Mouse (Mus musculus) kidney, embryonic 14.5 days (tissue): ENCODE data around the gene Olfr1262. TPM values are rescaled to one million over a fixed set of nuclear protein-coding genes. Genes with fewer than 3 reads are reported as not detected.

Experiments used
- ATAC-seq: fragments of 200-750 bp; cut with Nextera tagmentation; 2 replicates; pipeline ENCODE4 v1.8.0; 2017; ENCODE audit warnings: moderate number of reproducible peaks, mild to moderate bottlenecking, moderate TSS enrichment, moderate library complexity; ENCODE audit not compliant: low FRiP score, low TSS enrichment
- H3K27ac ChIP-seq: fragments of 300-500 bp; sonication (generic); 2 replicates; pipeline ENCODE4 v1.5.1; 2014; ENCODE audit warnings: low read depth, mild to moderate bottlenecking, low read length, moderate library complexity, mixed read lengths
- H3K27me3 ChIP-seq: fragments of 300-500 bp; sonication (generic); 2 replicates; pipeline ENCODE4 v1.6.1; 2014; ENCODE audit warnings: mild to moderate bottlenecking, low read length; ENCODE audit not compliant: control insufficient read depth, insufficient read depth
- H3K36me3 ChIP-seq: fragments of 300-500 bp; sonication (generic); 2 replicates; pipeline ENCODE4 v1.6.1; 2014; ENCODE audit warnings: low read length, mixed read lengths; ENCODE audit not compliant: control insufficient read depth, insufficient read depth
- H3K4me1 ChIP-seq: fragments of 300-500 bp; sonication (generic); 2 replicates; pipeline ENCODE4 v1.6.1; 2014; ENCODE audit warnings: low read length, mixed read lengths; ENCODE audit not compliant: control insufficient read depth, insufficient read depth
- H3K4me2 ChIP-seq: fragments of 300-500 bp; sonication (generic); replicated peaks from 2 replicates; pipeline ENCODE4 v1.6.1; 2014; ENCODE audit warnings: low read depth, mild to moderate bottlenecking, low read length
- H3K4me3 ChIP-seq: fragments of 300-500 bp; sonication (generic); 2 replicates; pipeline ENCODE4 v1.5.1; 2014; ENCODE audit warnings: mild to moderate bottlenecking, low read length
- H3K9ac ChIP-seq: fragments of 300-500 bp; sonication (generic); 2 replicates; pipeline ENCODE4 v1.6.1; 2014; ENCODE audit warnings: low read depth, mild to moderate bottlenecking, low read length, moderate library complexity
- H3K9me3 ChIP-seq: fragments of 300-500 bp; sonication (generic); 2 replicates; pipeline ENCODE4 v1.6.1; 2016; ENCODE audit warnings: low read length; ENCODE audit not compliant: control insufficient read depth
- WGBS: fragments of 180-500 bp; shearing (Covaris S2); extraction: QIAGEN DNeasy Blood & Tissue Kit; methylation state at CpG from one replicate; pipeline ENCODE4 v1.1.7; 2014; 5-methylcytosine and 5-hydroxymethylcytosine counted together
- polyA plus RNA-seq: library from polyadenylated mRNA; unstranded; fragments of >200 nt; fragmentation: Nextera tagmentation; extraction: Ambion mirVana; gene quantifications from 2 replicates; pipeline ENCODE4 v1.2.1, GENCODE M21; 2014

Gene Olfr1262
- not detected in 2 replicates for polyA plus RNA-seq

DNA sequence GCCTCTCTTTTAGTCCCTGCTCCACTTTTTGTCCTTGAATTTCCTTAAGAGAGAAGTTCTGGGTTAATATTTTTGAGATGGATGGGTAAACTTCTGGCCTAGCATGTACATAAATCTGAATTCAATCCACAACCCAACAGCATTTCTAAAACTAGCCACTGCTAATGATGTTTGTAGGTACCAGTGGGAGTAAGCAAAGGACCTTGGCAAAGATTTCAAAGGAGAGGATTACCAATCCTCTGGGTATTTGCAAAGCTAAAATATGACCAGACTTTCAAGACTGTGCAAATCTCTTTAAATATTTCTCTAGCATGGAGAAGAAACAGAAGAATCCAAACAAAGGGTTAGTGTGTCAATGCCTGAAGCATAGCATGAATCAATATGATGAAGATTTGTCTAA is at the start of gene Olfr1262:
TSS of gene Olfr1262 (plus strand) at position 301 of the 400 bp plus-strand sequence.
- no peak within 1 kb of the TSS for H3K27ac ChIP-seq
- H3K36me3 ChIP-seq, result no peaks in the 10 kb centered on the region
- no peak for ATAC-seq
- H3K4me2 ChIP-seq, result no peak within 1 kb of the TSS
- no peak within 1 kb of the TSS for H3K4me3 ChIP-seq
- no peak within 1 kb of the TSS for H3K9ac ChIP-seq
- H3K4me1 ChIP-seq, result no peaks in the 10 kb centered on the region
- H3K9me3 ChIP-seq, result no peaks in the 10 kb centered on the region
- no peaks in the 10 kb centered on the region for H3K27me3 ChIP-seq

- ATAC-seq, result peak; percentile 90; the same call in 1 of the 2 replicates
- Histone ChIP-seq H3K4me1 (no peaks in the 10 kb centered on the region), H3K4me2 (no peak within 1 kb of the TSS), H3K9ac (no peak within 1 kb of the TSS), H3K27me3 (no peaks in the 10 kb centered on the region), H3K9me3 (no peaks in the 10 kb centered on the region), H3K4me3 (no peak within 1 kb of the TSS), H3K27ac (no peak within 1 kb of the TSS), H3K36me3 (no peaks in the 10 kb centered on the region)
- 13% methylated on average over 2 of the region's 2 CpGs for WGBS
Observed at GRCm38 (mm10) chr2:89974184-89974583, 25.8 kb upstream of the Olfr1262 start, which contains the start of gene Olfr1260. Gene Olfr1260, plus strand, starts transcription at chr2:89974340.

- no peak overlapping the region for H3K9ac ChIP-seq
- no peak overlapping the region for H3K27ac ChIP-seq
- 93% methylated on average over 2 of the region's 2 CpGs for WGBS
- H3K9me3 ChIP-seq, result no peaks in the 10 kb centered on the region
- H3K4me2 ChIP-seq, result no peak overlapping the region
- no peaks in the 10 kb centered on the region for H3K4me1 ChIP-seq
- H3K36me3 ChIP-seq, result no peaks in the 10 kb centered on the region
- ATAC-seq, result no peak
- no peak overlapping the region for H3K4me3 ChIP-seq
- no peaks in the 10 kb centered on the region for H3K27me3 ChIP-seq
Observed at GRCm38 (mm10) chr2:89977709-89978108, 22.2 kb upstream of the Olfr1262 start.

- no peak within 1 kb of the TSS for H3K4me3 ChIP-seq
- ATAC-seq, result no peak
Observed at GRCm38 (mm10) chr2:89990921-89991320, 9.0 kb upstream of the Olfr1262 start, which contains the start of gene Olfr1261. Gene Olfr1261, plus strand, starts transcription at chr2:89991221.

DNA sequence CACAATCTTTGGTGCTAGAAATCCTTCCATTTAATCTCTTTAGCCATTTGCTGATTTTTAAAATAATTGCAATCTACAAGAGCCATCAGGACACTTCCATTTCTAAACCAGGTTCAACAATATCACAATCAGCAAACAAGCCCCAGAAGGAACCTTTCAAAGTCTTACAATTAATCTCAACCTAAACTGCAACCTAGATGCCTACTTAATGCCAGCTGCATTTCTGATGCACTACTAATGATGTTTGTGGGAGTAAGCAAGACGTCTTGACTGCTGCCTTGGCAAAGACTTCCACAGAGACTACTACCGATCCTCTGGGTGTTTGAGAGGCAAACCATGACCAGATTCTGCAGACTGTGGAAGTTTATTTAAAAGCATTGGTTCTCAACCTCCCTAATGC is 11.9 kb downstream of the Olfr1262 start, which contains the start of gene Olfr1263:
TSS of gene Olfr1263 (plus strand) at position 301 of the 400 bp plus-strand sequence.
- Histone ChIP-seq H3K27me3 (no peaks in the 10 kb centered on the region), H3K36me3 (no peaks in the 10 kb centered on the region), H3K9me3 (no peaks in the 10 kb centered on the region), H3K9ac (no peak within 1 kb of the TSS), H3K4me2 (no peak within 1 kb of the TSS), H3K4me1 (no peaks in the 10 kb centered on the region), H3K4me3 (no peak within 1 kb of the TSS), H3K27ac (no peak within 1 kb of the TSS)
- WGBS, result 81% methylated on average over 2 of the region's 2 CpGs
- ATAC-seq, result no peak

More at GRCm38 (mm10) chr2:89990921-89991320, 9.0 kb upstream of the Olfr1262 start, which contains the start of gene Olfr1261:
- Histone ChIP-seq H3K36me3 (no peaks in the 10 kb centered on the region), H3K9me3 (no peaks in the 10 kb centered on the region), H3K4me1 (no peaks in the 10 kb centered on the region), H3K27me3 (no peaks in the 10 kb centered on the region), H3K27ac (no peak within 1 kb of the TSS), H3K9ac (no peak within 1 kb of the TSS), H3K4me2 (no peak within 1 kb of the TSS)

DNA sequence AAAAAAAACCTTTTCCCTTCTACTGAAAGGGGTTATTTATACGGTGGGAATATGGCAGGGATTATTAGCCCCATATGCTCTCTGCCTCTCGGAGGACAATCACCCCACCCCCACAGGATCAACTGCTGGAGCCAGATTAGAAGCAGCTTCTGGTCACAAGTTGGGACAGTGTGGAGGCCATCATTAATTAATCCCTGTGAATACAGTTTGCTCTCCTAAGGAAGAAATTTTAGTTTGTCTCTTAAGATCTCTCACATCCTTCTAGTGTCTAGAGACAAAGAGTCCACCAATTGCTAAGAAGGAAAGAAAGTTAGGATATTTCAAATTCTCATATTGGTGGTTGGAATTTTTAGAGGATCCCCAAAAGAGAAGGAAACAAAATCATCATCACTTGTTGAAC is 25.5 kb downstream of the Olfr1262 start, which contains the start of gene Olfr1264:
TSS of gene Olfr1264 (minus strand) at position 101 of the 400 bp plus-strand sequence.
- no peak within 1 kb of the TSS for H3K4me2 ChIP-seq
- no peak for ATAC-seq
- H3K9ac ChIP-seq, result no peak within 1 kb of the TSS
- H3K4me3 ChIP-seq, result no peak within 1 kb of the TSS
- no peak within 1 kb of the TSS for H3K27ac ChIP-seq
- H3K36me3 ChIP-seq, result no peaks in the 10 kb centered on the region
- 53% methylated on average over 2 of the region's 2 CpGs for WGBS
- no peaks in the 10 kb centered on the region for H3K4me1 ChIP-seq
- no peaks in the 10 kb centered on the region for H3K27me3 ChIP-seq
- H3K9me3 ChIP-seq, result no peaks in the 10 kb centered on the region

- Histone ChIP-seq H3K9me3 (no peaks in the 10 kb centered on the region), H3K4me1 (no peaks in the 10 kb centered on the region), H3K4me3 (no peak within 1 kb of the TSS), H3K36me3 (no peaks in the 10 kb centered on the region), H3K9ac (no peak within 1 kb of the TSS), H3K27me3 (no peaks in the 10 kb centered on the region), H3K4me2 (no peak within 1 kb of the TSS), H3K27ac (no peak within 1 kb of the TSS)
- no peak for ATAC-seq
Observed at GRCm38 (mm10) chr2:90035037-90035436, 35.1 kb downstream of the Olfr1262 start, which contains the start of gene Olfr1265. Gene Olfr1265, plus strand, starts transcription at chr2:90035337.

Other genes starting within 250 kb of the Olfr1262 start
- not detected in 2 replicates for gene Olfr1253, start 243.1 kb upstream of the Olfr1262 start, polyA plus RNA-seq
- not detected in 2 replicates for gene Olfr1254, start 206.5 kb upstream of the Olfr1262 start, polyA plus RNA-seq
- not detected in 2 replicates for gene Olfr1255, start 188.1 kb upstream of the Olfr1262 start, polyA plus RNA-seq
- not detected in 2 replicates for gene Olfr1256, start 158.6 kb upstream of the Olfr1262 start, polyA plus RNA-seq
- gene Olfr48, start 151.9 kb upstream of the Olfr1262 start, polyA plus RNA-seq, result not detected in 2 replicates
- not detected in 2 replicates for gene Olfr1257, start 121.7 kb upstream of the Olfr1262 start, polyA plus RNA-seq
- gene Olfr1258, start 72.8 kb upstream of the Olfr1262 start, polyA plus RNA-seq, result not detected in 2 replicates
- gene Olfr1259, start 51.5 kb upstream of the Olfr1262 start, polyA plus RNA-seq, result not detected in 2 replicates
- not detected in 2 replicates for gene Olfr1260, start 25.8 kb upstream of the Olfr1262 start, polyA plus RNA-seq
- not detected in 2 replicates for gene Olfr1261, start 8.9 kb upstream of the Olfr1262 start, polyA plus RNA-seq
- gene Olfr1263, start 12.0 kb downstream of the Olfr1262 start, polyA plus RNA-seq, result not detected in 2 replicates
- not detected in 2 replicates for gene Olfr1264, start 25.4 kb downstream of the Olfr1262 start, polyA plus RNA-seq
- gene Olfr1265, start 35.2 kb downstream of the Olfr1262 start, polyA plus RNA-seq, result not detected in 2 replicates
- gene Olfr140, start 63.4 kb downstream of the Olfr1262 start, polyA plus RNA-seq, result not detected in 2 replicates
- gene Olfr1269, start 121.3 kb downstream of the Olfr1262 start, polyA plus RNA-seq, result not detected in 2 replicates
- not detected in 2 replicates for gene Olfr32, start 142.2 kb downstream of the Olfr1262 start, polyA plus RNA-seq
- not detected in 2 replicates for gene Olfr1270, start 152.9 kb downstream of the Olfr1262 start, polyA plus RNA-seq
- not detected in 2 replicates for gene Olfr1506, start 224.3 kb downstream of the Olfr1262 start, polyA plus RNA-seq